Mouse (Mus musculus): ENCODE results near the gene Ndufs8.

DNA sequence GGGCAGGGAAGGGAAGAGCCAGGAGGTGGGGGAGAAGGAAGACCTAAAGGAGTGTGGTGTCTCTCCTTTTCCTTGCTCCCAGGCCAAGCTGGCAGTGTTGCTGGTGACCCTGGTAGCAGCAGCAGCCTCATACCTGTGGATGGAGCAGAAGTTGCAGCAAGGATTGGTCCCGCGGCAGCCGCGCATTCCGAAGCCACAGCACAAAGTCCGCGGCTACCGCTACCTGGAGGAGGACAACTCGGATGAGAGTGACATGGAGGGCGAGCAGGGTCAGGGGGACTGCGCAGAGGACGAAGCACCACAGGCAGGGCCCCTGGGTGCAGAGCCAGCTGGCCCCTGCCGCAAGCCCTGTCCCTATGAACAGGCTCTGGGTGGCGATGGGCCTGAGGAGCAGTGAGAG lies 36.0 kb upstream of the Ndufs8 start:
- TF ChIP-seq CTCF (IDR thresholded peaks at IDR 0.05; ENCODE audit: low read depth) (no peak), EP300 (IDR thresholded peaks at IDR 0.05; ENCODE audit: low read depth) (no peak)
